In genomic region chr8:128941022-128941641, GRCm38 (mm10) we compare ENCODE assay signal across 8 mouse cellular contexts.
DNase-seq lines count a peak whose midpoint lies in the region; ATAC-seq lines count a peak whose summit lies in the region.
"Not testable (repeated sequence)": the region's sequence is repeated elsewhere in the genome, so short reads cannot be mapped to it uniquely, and the experiment has no call there.

No protein-coding gene starts in this region.

- not testable (repeated sequence) for H3K4me3 ChIP-seq in embryonic facial prominence, embryonic 12.5 days; heart, embryonic 13.5 days

- ATAC-seq in embryonic facial prominence, embryonic 12.5 days (ENCODE audit: insufficient number of reproducible peaks, insufficient read depth, low FRiP score, low TSS enrichment); heart, embryonic 13.5 days (ENCODE audit: extremely low read depth, insufficient number of reproducible peaks, low FRiP score, low TSS enrichment): not testable (repeated sequence)

- DNase-seq in adrenal gland, adult 2 months: peak; percentile 32
- DNase-seq in kidney, adult 18-20 months: peak; percentile 59
- DNase-seq in left cerebral cortex, adult 11 months (ENCODE audit: low spot score): peak; percentile 10
- DNase-seq in lung, postnatal 25 days (ENCODE audit: low spot score): peak; percentile 15
- peak; percentile 24 for DNase-seq in ovary, postnatal 36 days (ENCODE audit: low spot score)
- DNase-seq in thymus, postnatal 25 days: peak; percentile 42

- H3K27ac ChIP-seq in embryonic facial prominence, embryonic 12.5 days; heart, embryonic 13.5 days (replicated peaks): not testable (repeated sequence)

- not testable (repeated sequence) for H3K4me1 ChIP-seq in embryonic facial prominence, embryonic 12.5 days; heart, embryonic 13.5 days

- not testable (repeated sequence) for H3K36me3 ChIP-seq in embryonic facial prominence, embryonic 12.5 days; heart, embryonic 13.5 days

- H3K27me3 ChIP-seq in embryonic facial prominence, embryonic 12.5 days; heart, embryonic 13.5 days (replicated peaks): not testable (repeated sequence)

- 1% methylated on average over 6 of the region's 6 CpGs for WGBS in embryonic facial prominence, embryonic 12.5 days
- 0% methylated on average over 6 of the region's 6 CpGs for WGBS in heart, embryonic 13.5 days

- H3K4me2 ChIP-seq in embryonic facial prominence, embryonic 12.5 days (replicated peaks): 0 out of 2 replicates have a peak overlapping the region, but pooled peaks have one; percentile 9
- peak overlapping the region; percentile 47 for H3K4me2 ChIP-seq in heart, embryonic 13.5 days

- H3K9me3 ChIP-seq in embryonic facial prominence, embryonic 12.5 days; heart, embryonic 13.5 days: not testable (repeated sequence)

- not testable (repeated sequence) for H3K9ac ChIP-seq in embryonic facial prominence, embryonic 12.5 days; heart, embryonic 13.5 days
